Mouse (Mus musculus) thymus, adult 2 months (tissue): ENCODE data around the gene Aebp2.

Experiments used
- CTCF ChIP-seq: fragments of 200-500 bp; IDR thresholded peaks from 2 replicates; pipeline ENCODE4 v1.5.1; 2012; ENCODE audit warnings: mild to moderate bottlenecking, control low read depth, low read length, moderate library complexity, borderline replicate concordance; ENCODE audit not compliant: control insufficient read depth, poor library complexity, insufficient read depth; ENCODE audit errors: extremely low read depth
- POLR2A ChIP-seq: fragments of 200-500 bp; IDR thresholded peaks from 2 replicates; pipeline ENCODE4 v1.6.1; 2012; ENCODE audit warnings: mild to moderate bottlenecking, low read length, control low read depth, moderate library complexity; ENCODE audit not compliant: control insufficient read depth, poor library complexity, insufficient read depth; ENCODE audit errors: extremely low read depth

GRCm38 (mm10) chr6:140646892-140647291 lies 24.4 kb downstream of the Aebp2 start:
- no peak for TF ChIP-seq CTCF
- no peak for TF ChIP-seq POLR2A
